Mouse (Mus musculus): ENCODE results near the gene Sprtn. TPM values are rescaled to one million over a fixed set of nuclear protein-coding genes. Genes with fewer than 3 reads are reported as not detected.
A peak's percentile ranks its signal among the peaks of the same experiment; 100 is the strongest.

Gene Sprtn
- total RNA-seq, 2 experiments from 2014 or later = 21.5 to 21.6 TPM

DNA sequence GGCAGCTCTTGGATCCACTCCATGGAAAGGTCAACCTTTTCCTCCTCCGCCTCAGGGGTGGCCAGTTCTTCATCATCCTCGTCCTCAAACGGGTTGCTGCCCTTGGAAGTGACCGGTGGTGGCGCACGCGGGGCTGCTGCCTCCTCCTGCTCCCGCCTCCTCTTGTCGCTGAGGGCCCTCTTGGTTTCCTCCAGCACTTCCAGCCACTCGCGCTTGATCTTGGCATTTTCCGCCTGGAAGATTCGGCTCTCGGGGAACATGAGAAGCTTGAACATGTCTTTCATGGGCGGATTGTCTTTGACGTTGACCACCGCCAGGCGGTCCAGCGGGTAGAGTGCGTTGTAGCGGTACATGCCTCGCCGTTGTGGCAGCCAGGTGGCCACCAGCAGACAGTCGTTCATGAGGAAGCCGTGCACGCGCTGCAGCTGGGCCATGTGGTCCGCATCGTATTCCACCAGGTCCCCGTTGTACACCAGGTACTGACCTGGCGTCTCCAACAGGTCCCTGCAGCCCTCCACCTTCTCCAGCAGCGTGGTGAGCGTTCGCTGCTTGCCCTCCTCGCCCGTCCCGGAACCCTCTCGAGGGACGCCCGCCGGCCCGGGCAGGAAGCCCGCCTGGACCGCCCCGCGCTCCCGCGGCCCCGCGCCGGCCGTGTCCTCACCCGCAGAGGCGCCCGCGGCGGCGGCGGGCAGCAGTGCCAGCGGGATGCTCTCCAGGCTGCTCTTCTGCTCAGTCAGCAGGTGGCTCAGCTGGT, 877 bp upstream of the Sprtn start:
- ATAC-seq (replicated peaks; ENCODE audit: low FRiP score, low TSS enrichment, poor library complexity, severe bottlenecking) = peak; percentile 58

DNA sequence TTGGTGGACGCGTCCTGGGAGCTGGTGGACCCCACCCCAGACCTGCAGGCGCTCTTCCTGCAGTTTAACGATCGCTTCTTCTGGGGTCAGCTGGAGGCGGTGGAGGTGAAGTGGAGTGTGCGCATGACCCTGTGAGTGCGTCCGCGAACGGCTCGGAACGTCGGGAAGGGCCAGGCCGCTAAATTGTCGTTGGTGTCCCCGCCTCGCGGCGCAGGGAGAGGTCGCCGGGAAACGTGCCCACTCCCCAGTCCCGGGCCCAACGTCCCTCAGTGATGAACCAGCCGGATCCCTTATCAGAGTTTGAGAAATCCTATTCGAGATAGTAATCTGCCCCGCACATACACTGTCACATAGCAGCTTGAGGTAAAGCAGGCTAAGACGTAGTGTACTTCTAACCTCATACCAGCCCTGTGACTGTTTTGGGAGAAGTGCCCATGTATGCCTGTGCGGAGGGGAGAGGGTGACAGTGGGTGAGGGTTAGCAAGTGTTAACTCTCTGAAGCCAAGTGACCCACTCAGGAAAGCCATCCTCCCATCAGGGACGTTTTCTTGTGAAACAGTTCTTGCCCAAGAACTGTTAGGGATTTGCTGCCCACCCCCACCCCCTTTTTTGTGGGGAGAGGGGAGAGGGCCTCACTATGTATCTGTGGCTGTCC, 692 bp downstream of the Sprtn start:
- ATAC-seq (replicated peaks; ENCODE audit: low FRiP score, low TSS enrichment, poor library complexity, severe bottlenecking) = peak; percentile 4

DNA sequence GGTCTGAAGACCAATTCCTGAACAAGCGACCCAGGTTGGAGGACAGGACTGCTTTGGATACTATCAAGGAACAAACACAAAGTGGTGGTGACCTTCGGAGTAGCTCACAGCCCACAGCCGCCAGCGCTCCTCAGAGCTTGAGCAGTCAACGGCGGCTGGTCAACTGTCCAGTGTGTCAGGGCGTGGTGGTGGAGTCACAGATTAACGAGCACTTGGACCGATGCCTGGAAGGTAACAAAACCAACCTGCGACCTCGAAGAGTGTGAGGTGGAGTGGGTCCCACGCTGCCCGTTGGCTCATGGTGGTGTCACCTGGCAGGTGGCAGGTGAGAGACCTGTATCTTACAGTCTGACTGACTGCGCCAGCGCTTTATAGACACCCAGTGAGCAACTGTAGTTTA, 5.5 kb downstream of the Sprtn start:
- peak; percentile 12; the same call in 1 of the 2 replicates for ATAC-seq (replicated peaks; ENCODE audit: low FRiP score, low TSS enrichment, poor library complexity, severe bottlenecking)

DNA sequence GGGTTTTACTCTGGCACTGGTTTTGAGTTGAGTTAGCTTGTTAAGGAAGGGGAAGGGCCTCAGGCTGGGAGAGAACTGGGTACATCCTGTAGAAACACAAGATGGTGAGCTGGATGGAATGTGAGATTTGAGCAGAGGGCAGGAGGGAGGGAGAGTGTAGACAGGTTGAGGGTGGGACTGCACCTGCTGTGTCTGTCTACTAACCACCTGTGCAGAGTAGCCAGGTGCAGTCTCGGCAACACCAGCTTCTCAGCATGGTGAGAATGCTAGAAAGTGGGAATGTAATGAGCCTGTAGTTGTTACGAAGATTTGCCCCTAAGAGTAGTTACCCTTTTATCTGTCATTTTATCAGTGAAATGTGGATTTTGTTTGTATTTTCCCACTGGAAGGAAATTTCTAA, 7.8 kb downstream of the Sprtn start:
- no peak for ATAC-seq (replicated peaks; ENCODE audit: low FRiP score, low TSS enrichment, poor library complexity, severe bottlenecking)

DNA sequence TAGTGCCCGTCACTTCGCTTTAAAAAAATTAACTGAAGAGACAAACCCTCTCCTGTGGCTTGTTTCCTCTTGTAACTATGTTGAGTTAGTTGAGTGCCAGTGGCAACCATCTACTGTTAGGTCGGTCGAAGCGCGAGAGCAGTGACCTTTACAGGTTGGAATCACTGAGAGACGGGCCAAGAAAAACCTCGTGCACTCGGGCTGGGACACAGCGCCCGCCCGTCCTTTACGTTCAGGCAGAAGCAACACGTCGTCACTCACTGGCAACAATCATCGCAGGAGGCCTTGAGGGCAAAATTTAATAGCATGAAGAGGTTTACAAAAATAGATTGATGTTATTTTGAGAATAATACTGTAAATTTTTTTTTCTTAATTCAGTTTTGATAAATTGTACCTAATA, 12.2 kb downstream of the Sprtn start:
- ATAC-seq (replicated peaks; ENCODE audit: low FRiP score, low TSS enrichment, poor library complexity, severe bottlenecking) = no peak

DNA sequence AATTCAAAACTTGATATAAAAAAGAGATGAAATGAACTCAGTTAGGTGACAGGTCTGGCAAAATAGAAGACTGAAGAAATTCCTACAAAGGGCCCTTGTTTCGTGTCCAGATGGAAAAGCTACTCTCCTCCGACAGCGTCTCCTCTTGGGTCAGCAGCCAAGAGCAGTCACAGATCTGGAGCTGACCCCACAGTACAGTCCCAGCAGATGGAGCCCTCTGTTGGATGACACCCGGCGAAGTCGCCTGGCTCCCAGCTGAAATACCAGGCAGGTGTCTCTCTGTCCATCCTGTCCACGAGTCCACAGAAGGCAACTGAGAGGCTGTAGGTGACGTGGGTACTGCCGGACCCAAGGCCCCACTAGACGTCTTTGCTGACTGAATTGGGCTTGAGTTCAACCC, 12.7 kb downstream of the Sprtn start:
- no peak for ATAC-seq (replicated peaks; ENCODE audit: low FRiP score, low TSS enrichment, poor library complexity, severe bottlenecking)

DNA sequence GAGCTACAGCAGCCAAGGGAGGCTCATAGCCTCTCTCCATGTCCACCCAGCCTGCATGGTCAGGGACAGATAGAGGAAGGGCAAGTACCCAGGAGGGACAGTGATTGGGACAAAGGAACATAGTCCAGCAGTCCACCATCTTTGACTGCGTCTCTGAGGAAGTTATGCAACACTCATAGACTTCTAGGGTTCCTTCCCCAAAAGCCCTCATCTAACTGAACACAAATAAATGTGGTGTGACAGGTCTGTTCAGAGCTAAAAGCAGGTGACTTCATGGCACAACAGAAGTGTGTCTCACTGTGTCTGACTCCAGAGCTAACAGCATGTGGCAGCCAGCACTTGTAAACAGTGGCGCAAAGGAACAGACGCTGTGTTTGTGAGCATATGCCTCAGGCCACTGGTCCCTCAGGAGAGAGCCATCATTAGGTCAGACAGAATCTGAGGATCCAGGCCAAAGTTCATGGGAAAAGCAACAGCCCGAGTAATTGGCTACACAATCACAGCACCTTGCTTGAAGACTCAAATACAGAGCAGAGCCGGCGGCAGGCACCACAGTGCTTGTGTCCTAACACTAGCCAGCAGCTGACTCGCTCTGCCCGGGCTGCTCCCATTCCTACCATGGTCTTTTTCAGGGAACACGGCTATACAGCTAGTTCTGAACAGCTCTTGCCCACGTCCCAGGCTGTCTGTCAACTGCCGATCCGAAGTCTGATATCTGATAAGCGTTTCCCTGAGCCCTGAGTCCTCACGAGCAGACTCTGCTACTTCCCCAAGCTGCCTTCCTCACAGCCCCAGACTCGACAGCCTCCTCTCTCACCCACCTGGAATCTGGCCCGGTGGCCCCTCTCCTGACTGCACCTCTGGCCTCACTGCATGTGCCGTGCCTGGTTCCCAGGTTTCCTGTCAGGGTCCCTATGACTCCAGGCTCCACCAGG, 14.5 kb downstream of the Sprtn start:
- 0 out of 2 replicates have a peak, but pooled peaks have one; percentile 20 for ATAC-seq (replicated peaks; ENCODE audit: low FRiP score, low TSS enrichment, poor library complexity, severe bottlenecking)

DNA sequence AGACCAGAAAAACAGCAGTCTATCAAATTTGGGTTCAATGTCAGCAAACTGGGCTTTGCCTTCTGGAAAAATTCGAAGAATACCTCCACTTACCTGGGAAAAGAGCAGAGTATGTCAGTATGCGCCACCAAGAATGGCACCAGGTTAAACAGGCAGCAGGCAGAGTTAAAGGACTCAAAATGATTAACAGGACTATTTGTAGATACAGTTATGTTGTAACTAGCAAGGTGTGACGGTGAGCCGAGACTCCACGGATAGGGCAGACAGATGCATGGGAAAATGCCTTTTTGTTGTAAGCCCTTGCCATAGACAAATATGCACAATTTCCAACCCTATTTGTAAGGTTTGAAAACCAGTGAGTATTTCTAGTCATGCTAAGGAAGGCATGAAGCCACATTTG, 16.4 kb downstream of the Sprtn start:
- ATAC-seq (replicated peaks; ENCODE audit: low FRiP score, low TSS enrichment, poor library complexity, severe bottlenecking) = no peak

DNA sequence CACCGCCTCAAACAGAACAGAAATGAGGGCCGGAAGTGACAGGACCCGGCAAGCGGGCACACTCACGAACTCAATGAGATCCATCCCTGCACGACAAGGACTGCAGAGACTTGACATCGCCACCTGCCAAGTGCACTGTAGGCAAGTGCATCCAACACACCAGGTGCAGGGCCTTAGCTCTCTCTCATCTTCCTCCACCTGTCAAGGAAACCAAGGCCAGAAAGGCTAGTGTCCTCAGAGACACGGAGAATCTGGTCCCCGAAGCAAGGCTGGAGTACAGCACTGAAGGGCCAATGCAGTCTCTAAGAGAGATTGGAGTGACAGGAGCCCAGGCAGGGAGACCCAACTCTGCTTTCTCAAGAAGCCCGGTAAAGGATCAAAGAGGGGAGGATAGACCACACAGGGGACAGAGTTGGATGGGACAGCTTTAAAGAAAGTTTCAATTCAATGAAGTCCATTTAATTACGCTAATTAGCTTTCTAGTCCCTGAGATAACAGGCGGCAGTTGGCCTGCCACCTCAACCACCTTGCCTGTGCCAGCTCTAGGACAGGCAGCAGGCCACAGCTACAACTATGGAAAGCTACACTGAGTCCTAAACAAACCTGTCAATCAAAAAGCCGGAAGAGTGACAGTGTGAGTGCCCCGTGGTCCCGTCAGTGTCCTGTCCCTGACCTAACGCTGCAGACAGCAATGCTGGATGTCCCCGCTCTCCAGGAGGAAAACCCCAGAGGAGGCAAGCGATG, 20.2 kb downstream of the Sprtn start:
- ATAC-seq (replicated peaks; ENCODE audit: low FRiP score, low TSS enrichment, poor library complexity, severe bottlenecking) = no peak

DNA sequence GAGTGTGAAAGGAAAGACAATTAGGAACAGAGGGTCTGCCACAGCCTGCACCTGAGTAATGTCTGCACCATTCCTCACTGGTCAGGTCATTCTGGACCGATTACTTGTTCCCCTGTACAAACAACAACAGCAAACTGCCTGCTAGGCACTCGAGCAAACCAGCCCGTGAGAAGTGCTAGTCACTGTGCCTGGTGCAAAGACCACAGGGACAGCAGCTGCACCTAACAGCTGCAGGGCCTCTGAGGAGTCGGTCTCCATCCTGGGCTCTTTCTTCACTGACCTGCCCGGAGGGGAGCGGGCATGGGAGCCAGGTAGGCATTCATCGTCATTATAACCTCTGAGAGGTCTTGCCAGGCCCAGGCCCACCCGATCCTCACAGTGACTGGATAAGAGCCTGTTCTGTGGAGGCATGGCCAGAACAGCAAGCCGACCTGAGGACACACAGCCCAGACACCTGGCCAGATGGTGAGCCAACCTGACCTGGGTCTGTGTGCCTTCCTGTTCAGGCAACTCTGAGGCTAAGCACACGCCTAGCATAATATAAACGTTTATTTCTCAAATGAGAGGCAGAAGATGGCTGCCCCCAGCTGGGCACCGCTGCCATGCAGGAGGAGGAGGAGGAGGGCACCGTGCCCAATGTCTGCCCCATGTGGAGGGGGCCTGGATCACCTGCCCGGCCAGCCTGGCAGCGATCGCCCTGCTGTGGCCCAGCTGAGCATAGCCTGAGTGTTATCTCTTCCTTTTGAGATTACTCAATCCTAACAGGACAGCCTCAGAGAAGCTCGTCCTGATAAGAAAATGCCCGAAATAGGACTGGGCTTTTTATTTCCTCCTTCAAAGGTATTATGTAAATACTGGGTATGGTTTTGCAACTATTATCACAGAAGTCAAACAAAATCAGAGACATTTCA, 23.9 kb downstream of the Sprtn start:
- peak; percentile 40; the same call in 1 of the 2 replicates for ATAC-seq (replicated peaks; ENCODE audit: low FRiP score, low TSS enrichment, poor library complexity, severe bottlenecking)

DNA sequence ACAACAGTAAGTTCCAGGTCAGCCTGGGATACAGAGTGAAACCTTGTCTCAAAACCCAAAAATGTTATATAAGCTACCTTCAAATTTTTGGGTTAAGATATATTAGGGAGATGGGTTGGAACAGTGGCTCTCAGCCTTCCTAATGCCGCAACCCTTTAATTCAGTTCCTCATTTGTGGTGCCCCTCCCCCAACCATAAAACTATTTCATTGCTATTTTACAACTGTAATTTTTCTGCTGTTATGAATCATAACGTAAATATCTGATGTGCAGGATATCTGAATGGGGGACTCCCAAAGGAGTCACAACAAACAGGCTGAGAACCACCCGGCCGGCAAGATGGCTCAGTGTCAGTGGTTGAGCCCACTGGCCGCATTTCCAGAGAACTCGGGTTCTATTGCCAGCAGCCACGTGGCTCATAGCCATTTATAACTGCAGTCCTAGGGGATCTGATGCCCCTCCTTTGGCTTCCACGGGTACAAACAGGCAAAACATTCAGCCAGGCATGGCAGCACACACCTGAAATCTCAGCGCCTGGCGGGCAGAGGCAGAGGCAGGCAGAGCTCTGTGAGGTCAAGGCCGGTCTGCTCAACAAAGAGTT, 24.9 kb downstream of the Sprtn start:
- no peak for ATAC-seq (replicated peaks; ENCODE audit: low FRiP score, low TSS enrichment, poor library complexity, severe bottlenecking)

DNA sequence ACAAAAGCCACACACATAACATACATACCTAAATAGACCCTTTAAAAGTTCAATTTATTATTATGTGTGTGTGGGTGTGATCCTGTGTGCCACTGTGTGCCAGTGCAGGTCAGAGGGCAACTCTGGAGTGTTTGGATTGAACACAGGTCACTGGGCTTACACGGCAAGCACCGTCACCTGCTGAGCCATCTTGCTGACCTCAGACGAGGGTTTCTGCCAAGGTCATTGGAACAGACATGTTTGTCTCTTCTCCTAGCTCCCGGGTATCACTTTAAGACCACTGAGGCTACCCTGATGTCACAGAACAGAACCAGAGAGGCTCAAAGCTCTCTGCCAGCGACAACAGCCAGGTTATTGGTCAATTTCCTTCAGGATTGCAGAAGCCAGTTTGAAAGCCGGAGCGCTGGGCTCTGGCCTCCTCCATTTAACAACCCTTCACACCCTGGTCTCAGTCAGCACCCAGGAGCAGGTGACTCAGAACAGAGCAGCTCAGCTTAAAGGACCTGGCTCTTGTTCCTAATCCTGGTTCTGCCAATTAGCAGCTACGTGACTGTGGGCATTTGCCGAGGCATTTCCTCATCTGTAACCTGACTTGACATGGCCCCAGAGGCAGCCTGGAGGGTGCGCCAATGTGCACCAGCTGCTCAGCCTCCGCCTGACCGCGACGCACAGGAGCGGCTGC, 26.4 kb downstream of the Sprtn start:
- no peak for ATAC-seq (replicated peaks; ENCODE audit: low FRiP score, low TSS enrichment, poor library complexity, severe bottlenecking)

DNA sequence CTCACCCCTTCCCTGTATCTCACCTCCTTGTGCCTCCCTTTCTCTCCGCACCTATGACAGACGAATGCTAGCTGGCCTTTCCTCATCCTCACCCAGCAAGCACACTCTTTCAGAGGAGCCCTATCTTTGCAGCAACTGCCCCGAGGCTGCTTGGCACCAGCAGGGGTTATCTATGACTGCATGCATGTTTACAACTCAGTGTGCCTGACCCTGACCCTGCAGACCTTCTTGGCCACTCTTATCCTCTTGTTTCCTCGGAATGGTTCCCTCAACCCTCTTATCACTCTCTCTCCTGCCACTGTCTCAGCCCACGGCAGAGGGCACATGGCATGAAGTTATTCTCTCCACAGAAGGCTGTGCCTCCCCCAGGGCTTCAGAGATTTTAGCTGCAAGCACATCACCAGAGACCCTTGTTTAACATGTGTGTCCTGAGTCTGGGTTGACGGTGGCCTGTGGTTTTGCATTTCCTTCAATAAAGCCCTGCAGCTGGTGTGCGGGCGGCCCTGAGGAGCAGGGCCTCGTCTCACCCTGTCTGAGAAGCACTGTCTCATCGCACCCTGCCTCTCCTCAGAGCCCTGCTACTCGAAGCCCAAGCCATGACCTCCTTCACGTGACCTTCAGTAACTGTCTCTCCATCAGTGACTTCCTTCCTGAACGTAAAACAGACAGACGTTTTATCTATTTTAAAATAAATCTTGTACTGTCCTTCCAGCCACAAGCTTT, 28.0 kb downstream of the Sprtn start:
- ATAC-seq (replicated peaks; ENCODE audit: low FRiP score, low TSS enrichment, poor library complexity, severe bottlenecking) = peak; percentile 89

DNA sequence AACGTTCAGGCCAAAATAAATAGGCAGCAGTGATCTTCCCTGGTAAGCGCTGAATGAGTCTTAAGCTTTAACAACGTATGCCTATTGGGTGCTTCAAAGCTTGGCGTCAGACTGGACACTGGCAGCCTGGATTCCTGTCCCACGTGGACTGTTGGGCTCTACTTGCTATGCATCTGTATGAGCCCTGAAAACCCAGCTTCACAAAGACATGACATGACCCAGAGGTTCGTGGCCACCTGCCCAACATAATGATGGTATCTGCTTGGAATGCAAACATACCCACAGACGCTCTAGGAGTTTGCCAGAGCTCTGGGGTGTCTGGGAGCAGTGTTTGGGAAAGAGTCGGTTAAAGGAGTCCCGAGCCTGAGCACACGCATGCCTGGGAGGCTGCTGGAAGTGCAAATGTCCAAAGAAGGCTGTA, 28.7 kb downstream of the Sprtn start:
- no peak for ATAC-seq (replicated peaks; ENCODE audit: low FRiP score, low TSS enrichment, poor library complexity, severe bottlenecking)

DNA sequence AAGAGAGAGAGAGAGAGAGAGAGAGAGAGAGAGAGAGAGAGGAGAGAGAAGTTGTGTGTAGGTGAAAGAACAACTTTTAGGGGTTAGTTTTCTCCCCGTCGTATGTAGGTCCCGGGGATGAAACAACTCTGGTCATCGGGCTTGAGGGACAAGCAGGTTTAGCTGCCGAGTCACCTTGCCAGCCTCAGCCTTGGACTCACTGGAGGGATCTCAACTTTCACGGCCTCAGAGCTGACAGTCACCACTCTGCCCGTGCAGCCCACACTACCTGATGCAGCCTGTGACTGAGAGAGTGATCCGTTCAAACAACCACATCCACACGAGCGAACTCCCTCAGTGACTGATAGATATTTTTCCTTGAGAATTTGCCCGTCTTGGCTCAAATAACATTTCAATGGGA, 31.3 kb downstream of the Sprtn start:
- ATAC-seq (replicated peaks; ENCODE audit: low FRiP score, low TSS enrichment, poor library complexity, severe bottlenecking) = no peak

DNA sequence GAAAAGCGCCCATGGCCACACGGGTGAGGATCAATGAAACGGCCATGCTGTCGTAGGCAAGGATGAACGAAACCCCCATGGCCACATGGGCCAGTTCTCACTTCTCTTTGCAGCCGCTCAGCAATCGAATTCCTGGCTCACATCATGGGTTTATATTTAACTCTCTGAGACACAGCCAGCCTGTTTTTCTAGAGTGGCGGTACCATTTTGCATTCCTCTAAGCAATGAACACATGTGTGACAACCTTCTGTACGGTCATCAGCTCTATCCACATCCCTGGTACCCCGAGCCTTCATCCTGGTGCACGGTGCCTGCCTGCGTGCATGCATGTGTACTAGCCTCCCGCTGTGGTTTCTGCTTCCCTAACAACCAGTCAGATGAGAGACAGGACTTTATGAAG, 32.4 kb downstream of the Sprtn start:
- no peak for ATAC-seq (replicated peaks; ENCODE audit: low FRiP score, low TSS enrichment, poor library complexity, severe bottlenecking)

DNA sequence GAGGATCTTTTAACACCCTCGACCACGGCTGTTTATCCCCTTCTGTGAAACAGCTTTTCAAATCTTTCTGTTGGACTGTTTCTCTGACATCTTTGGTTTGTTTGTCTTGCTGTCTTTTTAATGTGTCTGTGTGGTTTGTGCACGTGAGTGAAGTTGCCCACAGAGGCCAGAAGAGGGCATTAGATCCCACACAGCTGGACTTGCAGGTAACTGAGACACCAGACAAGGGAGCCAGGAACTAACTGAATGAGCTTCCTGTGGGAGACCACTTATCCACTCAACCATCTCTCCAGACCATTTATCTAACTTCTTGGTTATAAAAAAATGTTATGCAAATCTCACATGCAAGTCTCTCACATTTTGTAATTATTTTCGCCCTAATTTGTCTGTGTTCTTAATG, 33.0 kb downstream of the Sprtn start:
- no peak for ATAC-seq (replicated peaks; ENCODE audit: low FRiP score, low TSS enrichment, poor library complexity, severe bottlenecking)
